Mouse (Mus musculus): ENCODE measurements around the gene Piga.

The Piga gene

GRCm38 (mm10) chrX:164436709-164437108 lies 17.1 kb downstream of the Piga start, which contains the start of gene Asb11:
Asb11 (plus strand) TSS chrX:164436994.
- DNase-seq: peak; percentile 12

- DNase-seq: no peak
Measured at GRCm38 (mm10) chrX:164439462-164439861, 19.9 kb downstream of the Piga start.

- DNase-seq: no peak
Measured at GRCm38 (mm10) chrX:164440140-164440539, 20.6 kb downstream of the Piga start.

GRCm38 (mm10) chrX:164440703-164441102 lies 21.1 kb downstream of the Piga start:
- no peak for DNase-seq

- DNase-seq: no peak
Measured at GRCm38 (mm10) chrX:164441306-164441705, 21.7 kb downstream of the Piga start.

GRCm38 (mm10) chrX:164445601-164446000 lies 26.0 kb downstream of the Piga start:
- no peak for DNase-seq

GRCm38 (mm10) chrX:164446106-164446551 lies 26.5 kb downstream of the Piga start:
- no peak for DNase-seq

GRCm38 (mm10) chrX:164446835-164447681 lies 27.5 kb downstream of the Piga start:
- DNase-seq: no peak

- DNase-seq: no peak
Measured at GRCm38 (mm10) chrX:164447682-164448071, 28.1 kb downstream of the Piga start.

GRCm38 (mm10) chrX:164449201-164449600 lies 29.6 kb downstream of the Piga start:
- peak; percentile 23 for DNase-seq

- no peak for DNase-seq
Measured at GRCm38 (mm10) chrX:164459205-164459878, 39.8 kb downstream of the Piga start.
